Mouse (Mus musculus): ENCODE measurements around the gene Rnf144b. TPM values are rescaled to one million over a fixed set of nuclear protein-coding genes. Genes with fewer than 3 reads are reported as not detected.

Gene Rnf144b
- polyA plus RNA-seq, 1 experiment from 2014 or later: 0.95 TPM

DNA sequence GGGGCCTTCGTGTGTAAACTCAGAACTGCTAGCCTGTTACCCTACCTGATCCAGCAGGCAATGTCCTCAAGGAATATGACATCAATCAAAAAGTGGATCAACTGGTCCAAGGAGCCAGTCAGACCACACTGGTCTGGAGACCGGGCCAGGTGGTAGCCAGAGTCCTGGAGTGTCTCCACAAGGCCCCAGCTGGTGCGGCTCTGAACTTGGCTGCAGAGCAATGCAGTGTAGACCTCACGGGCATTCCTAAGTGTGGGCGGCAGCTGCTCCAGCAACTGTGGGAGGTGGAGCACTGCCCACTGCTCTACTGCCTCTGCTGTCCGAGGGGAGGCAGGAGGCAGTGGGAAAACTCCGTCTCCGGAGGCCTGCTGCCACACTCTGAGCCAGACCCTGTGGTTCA is 55.7 kb downstream of the Rnf144b start:
- Histone ChIP-seq H3K4me1 (ENCODE audit: control insufficient read depth, insufficient read depth, low read length) (no peaks in the 10 kb centered on the region), H3K27ac (ENCODE audit: low read depth, low read length) (no peak overlapping the region), H3K27me3 (ENCODE audit: control insufficient read depth, insufficient read depth, low read length) (no peaks in the 10 kb centered on the region), H3K4me2 (replicated peaks; ENCODE audit: low read depth, low read length) (no peak overlapping the region), H3K36me3 (ENCODE audit: control insufficient read depth, insufficient read depth, low read length) (no peaks in the 10 kb centered on the region), H3K9ac (ENCODE audit: low read depth, low read length) (no peak overlapping the region), H3K4me3 (ENCODE audit: low read length) (no peak overlapping the region), H3K9me3 (ENCODE audit: control insufficient read depth, low read length) (no peaks in the 10 kb centered on the region)
- WGBS: 70% methylated on average over 8 of the region's 8 CpGs
- ATAC-seq (ENCODE audit: low FRiP score, low TSS enrichment): 0 out of 2 replicates have a peak, but pooled peaks have one; percentile 12

DNA sequence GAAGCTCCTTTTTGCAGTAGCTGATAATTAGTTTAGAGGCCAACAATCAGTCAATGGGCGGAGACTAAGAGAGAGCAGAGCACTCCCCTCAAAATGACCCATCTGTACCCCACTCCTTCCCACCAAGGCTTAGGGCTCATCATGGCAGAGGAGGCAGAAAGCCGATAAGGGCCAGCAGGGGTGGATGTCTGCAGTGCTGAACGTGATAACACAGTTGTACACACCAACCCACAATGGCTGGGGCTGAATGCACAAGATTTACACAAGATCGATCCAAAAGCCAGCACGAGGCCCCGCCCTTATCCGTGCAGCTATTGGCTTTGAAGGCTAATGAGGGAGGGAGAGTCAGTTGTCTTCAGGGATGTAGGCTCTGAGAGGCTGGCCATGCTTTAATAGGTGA is 58.3 kb downstream of the Rnf144b start:
- Histone ChIP-seq H3K4me3 (ENCODE audit: low read length) (no peak overlapping the region), H3K9ac (ENCODE audit: low read depth, low read length) (no peak overlapping the region), H3K36me3 (ENCODE audit: control insufficient read depth, insufficient read depth, low read length) (no peaks in the 10 kb centered on the region), H3K4me1 (ENCODE audit: control insufficient read depth, insufficient read depth, low read length) (no peaks in the 10 kb centered on the region), H3K27ac (ENCODE audit: low read depth, low read length) (no peak overlapping the region), H3K4me2 (replicated peaks; ENCODE audit: low read depth, low read length) (no peak overlapping the region), H3K9me3 (ENCODE audit: control insufficient read depth, low read length) (no peaks in the 10 kb centered on the region), H3K27me3 (ENCODE audit: control insufficient read depth, insufficient read depth, low read length) (no peaks in the 10 kb centered on the region)
- 91% methylated on average over 7 of the region's 7 CpGs for WGBS
- ATAC-seq (ENCODE audit: low FRiP score, low TSS enrichment): no peak

DNA sequence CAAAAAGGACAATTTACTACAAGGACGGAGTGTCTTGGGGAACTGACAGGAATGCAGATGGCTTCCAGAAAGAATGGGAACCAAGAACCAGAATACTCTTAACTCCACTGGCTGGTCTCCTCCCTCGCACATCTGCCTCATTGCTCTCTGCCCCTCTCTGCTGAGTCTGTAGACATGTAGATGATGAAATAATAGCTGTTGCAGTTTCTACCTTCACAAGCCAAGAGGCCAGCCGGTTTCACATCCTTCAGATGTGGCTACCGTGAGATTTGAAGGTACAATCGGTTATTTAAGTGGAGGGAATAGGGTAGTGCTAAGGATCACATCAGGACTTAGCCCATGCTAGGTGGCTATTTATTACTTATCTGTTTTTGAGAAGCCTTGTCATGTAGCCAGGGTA is 59.9 kb downstream of the Rnf144b start:
- Histone ChIP-seq H3K9me3 (ENCODE audit: control insufficient read depth, low read length) (no peaks in the 10 kb centered on the region), H3K4me3 (ENCODE audit: low read length) (no peak overlapping the region), H3K9ac (ENCODE audit: low read depth, low read length) (no peak overlapping the region), H3K27ac (ENCODE audit: low read depth, low read length) (no peak overlapping the region), H3K4me1 (ENCODE audit: control insufficient read depth, insufficient read depth, low read length) (no peaks in the 10 kb centered on the region), H3K4me2 (replicated peaks; ENCODE audit: low read depth, low read length) (no peak overlapping the region), H3K27me3 (ENCODE audit: control insufficient read depth, insufficient read depth, low read length) (no peaks in the 10 kb centered on the region), H3K36me3 (ENCODE audit: control insufficient read depth, insufficient read depth, low read length) (no peaks in the 10 kb centered on the region)
- no peak for ATAC-seq (ENCODE audit: low FRiP score, low TSS enrichment)
- WGBS: 79% methylated on average over 5 of the region's 5 CpGs

DNA sequence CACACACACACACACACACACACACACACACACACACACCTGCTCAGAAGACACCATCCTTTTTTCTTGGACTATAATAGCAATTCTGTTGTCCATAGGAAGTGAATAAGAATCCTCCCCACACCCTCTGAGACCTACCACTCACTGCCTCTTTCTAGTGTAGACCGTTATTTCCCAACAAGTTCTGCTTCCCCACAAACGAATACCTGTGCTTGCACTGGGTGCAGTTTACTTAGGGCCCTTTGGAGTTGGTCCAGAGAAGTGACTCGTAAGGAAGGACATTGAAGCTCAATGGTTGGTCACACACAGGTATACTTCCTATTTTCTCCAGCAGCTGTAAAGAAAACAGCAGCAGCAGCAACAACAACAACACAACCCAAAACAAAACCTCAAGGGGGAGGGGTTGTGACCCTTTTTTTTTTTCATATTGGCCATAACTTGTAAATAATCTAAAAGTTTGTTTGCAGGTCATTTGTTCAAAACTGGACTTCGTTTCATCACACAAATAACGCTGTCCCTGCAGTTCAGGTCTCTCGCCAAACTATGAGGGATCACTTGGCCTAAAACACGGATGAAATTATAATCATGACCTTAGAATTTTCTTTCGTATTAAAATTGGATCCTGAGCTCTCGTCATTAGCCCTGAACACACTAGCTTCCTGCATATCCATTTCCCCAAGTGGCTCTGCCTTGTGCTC is 60.7 kb downstream of the Rnf144b start:
- 88% methylated on average over 9 of the region's 9 CpGs for WGBS
- Histone ChIP-seq H3K4me1 (ENCODE audit: control insufficient read depth, insufficient read depth, low read length) (no peaks in the 10 kb centered on the region), H3K27ac (ENCODE audit: low read depth, low read length) (no peak overlapping the region), H3K4me3 (ENCODE audit: low read length) (no peak overlapping the region), H3K36me3 (ENCODE audit: control insufficient read depth, insufficient read depth, low read length) (no peaks in the 10 kb centered on the region), H3K9ac (ENCODE audit: low read depth, low read length) (no peak overlapping the region), H3K4me2 (replicated peaks; ENCODE audit: low read depth, low read length) (no peak overlapping the region), H3K9me3 (ENCODE audit: control insufficient read depth, low read length) (no peaks in the 10 kb centered on the region), H3K27me3 (ENCODE audit: control insufficient read depth, insufficient read depth, low read length) (no peaks in the 10 kb centered on the region)
- no peak for ATAC-seq (ENCODE audit: low FRiP score, low TSS enrichment)

DNA sequence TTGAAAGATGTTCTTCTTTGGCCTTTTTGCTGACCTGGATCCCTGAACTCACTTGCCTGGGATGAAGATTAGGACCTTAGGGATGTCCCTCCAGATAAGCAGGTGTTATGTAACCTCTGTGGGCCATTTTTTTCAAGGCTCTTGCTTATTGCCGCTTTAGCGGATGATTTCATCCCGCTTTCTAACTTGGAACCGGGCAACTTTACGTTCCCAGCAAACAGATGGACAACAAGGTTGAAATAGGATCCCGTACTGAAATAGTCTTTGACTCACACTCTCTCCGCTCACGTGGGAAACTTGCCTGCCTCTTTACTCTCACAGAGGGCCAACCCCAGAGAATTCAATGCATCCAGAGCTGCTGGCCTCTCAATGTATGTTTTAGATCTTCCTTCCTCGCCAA is 61.3 kb downstream of the Rnf144b start:
- Histone ChIP-seq H3K4me1 (ENCODE audit: control insufficient read depth, insufficient read depth, low read length) (no peaks in the 10 kb centered on the region), H3K27me3 (ENCODE audit: control insufficient read depth, insufficient read depth, low read length) (no peaks in the 10 kb centered on the region), H3K36me3 (ENCODE audit: control insufficient read depth, insufficient read depth, low read length) (no peaks in the 10 kb centered on the region), H3K9ac (ENCODE audit: low read depth, low read length) (no peak overlapping the region), H3K27ac (ENCODE audit: low read depth, low read length) (no peak overlapping the region), H3K4me3 (ENCODE audit: low read length) (no peak overlapping the region), H3K4me2 (replicated peaks; ENCODE audit: low read depth, low read length) (no peak overlapping the region), H3K9me3 (ENCODE audit: control insufficient read depth, low read length) (no peaks in the 10 kb centered on the region)
- no peak for ATAC-seq (ENCODE audit: low FRiP score, low TSS enrichment)
- 48% methylated on average over 9 of the region's 9 CpGs for WGBS

DNA sequence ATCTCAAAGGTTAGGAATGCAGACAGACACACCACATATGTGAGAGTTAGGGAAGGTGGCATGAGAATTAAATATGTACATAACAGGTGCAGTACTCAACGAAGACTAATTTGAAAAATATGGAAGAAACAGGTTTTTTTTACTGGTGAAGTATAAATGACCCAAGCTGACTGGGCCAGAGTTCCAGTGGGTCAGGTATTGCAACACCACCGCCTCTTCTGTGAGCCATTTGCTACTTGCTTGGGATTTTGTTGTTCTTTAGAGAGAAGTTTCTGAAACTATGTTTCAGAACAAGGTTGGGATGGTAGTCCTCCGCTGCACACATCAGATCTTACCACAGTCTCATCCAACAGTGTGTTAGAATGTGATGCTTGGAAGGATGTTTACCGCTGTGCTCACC is 65.4 kb downstream of the Rnf144b start:
- H3K27ac ChIP-seq (ENCODE audit: low read depth, low read length): no peak overlapping the region
- no peaks in the 10 kb centered on the region for H3K36me3 ChIP-seq (ENCODE audit: control insufficient read depth, insufficient read depth, low read length)
- WGBS: 83% methylated on average over 4 of the region's 4 CpGs
- H3K27me3 ChIP-seq (ENCODE audit: control insufficient read depth, insufficient read depth, low read length): no peaks in the 10 kb centered on the region
- no peaks in the 10 kb centered on the region for H3K4me1 ChIP-seq (ENCODE audit: control insufficient read depth, insufficient read depth, low read length)
- H3K9ac ChIP-seq (ENCODE audit: low read depth, low read length): no peak overlapping the region
- no peak for ATAC-seq (ENCODE audit: low FRiP score, low TSS enrichment)
- no peak overlapping the region for H3K4me3 ChIP-seq (ENCODE audit: low read length)
- no peaks in the 10 kb centered on the region for H3K9me3 ChIP-seq (ENCODE audit: control insufficient read depth, low read length)
- no peak overlapping the region for H3K4me2 ChIP-seq (replicated peaks; ENCODE audit: low read depth, low read length)

DNA sequence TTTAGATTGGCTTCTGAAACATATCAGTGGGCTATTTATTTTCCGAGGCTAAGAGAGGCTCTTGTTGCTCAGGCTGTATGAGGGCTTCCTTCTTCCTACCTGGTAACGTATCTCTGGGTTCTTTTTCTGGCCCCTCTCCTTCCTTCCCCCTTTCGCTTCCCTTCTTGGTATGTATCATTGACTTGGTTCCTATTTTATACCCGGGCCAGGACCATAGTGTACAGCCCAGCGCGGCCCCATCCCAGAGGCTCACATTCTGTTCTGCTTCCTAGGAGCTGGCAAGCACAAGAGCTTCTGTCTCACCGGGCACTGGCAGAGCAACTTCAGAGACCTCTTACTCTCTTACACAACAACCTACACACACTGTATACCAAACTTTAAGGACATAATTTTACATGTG is 67.5 kb downstream of the Rnf144b start:
- no peak for ATAC-seq (ENCODE audit: low FRiP score, low TSS enrichment)
- no peak overlapping the region for H3K9ac ChIP-seq (ENCODE audit: low read depth, low read length)
- no peak overlapping the region for H3K4me3 ChIP-seq (ENCODE audit: low read length)
- H3K4me1 ChIP-seq (ENCODE audit: control insufficient read depth, insufficient read depth, low read length): 0 out of 2 replicates have a peak, but pooled peaks cover 3% of the 10 kb centered on the region
- H3K27ac ChIP-seq (ENCODE audit: low read depth, low read length): no peak overlapping the region
- no peaks in the 10 kb centered on the region for H3K36me3 ChIP-seq (ENCODE audit: control insufficient read depth, insufficient read depth, low read length)
- H3K4me2 ChIP-seq (replicated peaks; ENCODE audit: low read depth, low read length): no peak overlapping the region
- WGBS: 93% methylated on average over 7 of the region's 7 CpGs
- no peaks in the 10 kb centered on the region for H3K9me3 ChIP-seq (ENCODE audit: control insufficient read depth, low read length)
- no peaks in the 10 kb centered on the region; the same call in 1 of the 2 replicates for H3K27me3 ChIP-seq (ENCODE audit: control insufficient read depth, insufficient read depth, low read length)

DNA sequence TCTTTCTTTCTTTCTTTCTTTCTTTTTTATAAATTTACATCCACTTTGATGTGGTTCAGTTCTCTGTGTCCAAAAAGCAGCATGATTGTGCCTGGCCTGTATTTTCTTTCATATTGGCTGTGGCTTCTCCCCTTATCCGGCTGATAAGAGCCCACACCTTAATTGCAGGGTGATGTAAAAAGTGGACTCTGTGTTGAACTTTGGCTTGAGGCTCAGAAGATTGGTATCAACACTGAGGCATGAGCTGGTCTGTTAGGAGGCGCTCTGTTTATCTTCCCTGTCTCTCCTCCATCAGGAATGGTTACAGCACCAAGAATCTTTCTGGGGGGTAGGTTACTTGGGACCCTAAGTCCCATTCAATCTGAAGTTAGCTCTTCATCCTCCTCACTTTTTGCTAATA is 69.7 kb downstream of the Rnf144b start:
- Histone ChIP-seq H3K9ac (ENCODE audit: low read depth, low read length) (no peak overlapping the region), H3K4me2 (replicated peaks; ENCODE audit: low read depth, low read length) (no peak overlapping the region), H3K4me1 (ENCODE audit: control insufficient read depth, insufficient read depth, low read length) (0 out of 2 replicates have a peak, but pooled peaks cover 3% of the 10 kb centered on the region), H3K9me3 (ENCODE audit: control insufficient read depth, low read length) (no peaks in the 10 kb centered on the region), H3K36me3 (ENCODE audit: control insufficient read depth, insufficient read depth, low read length) (no peaks in the 10 kb centered on the region), H3K4me3 (ENCODE audit: low read length) (no peak overlapping the region), H3K27me3 (ENCODE audit: control insufficient read depth, insufficient read depth, low read length) (peaks cover 4% of the 10 kb centered on the region), H3K27ac (ENCODE audit: low read depth, low read length) (no peak overlapping the region)
- WGBS: 83% methylated on average over 2 of the region's 2 CpGs
- ATAC-seq (ENCODE audit: low FRiP score, low TSS enrichment): no peak

DNA sequence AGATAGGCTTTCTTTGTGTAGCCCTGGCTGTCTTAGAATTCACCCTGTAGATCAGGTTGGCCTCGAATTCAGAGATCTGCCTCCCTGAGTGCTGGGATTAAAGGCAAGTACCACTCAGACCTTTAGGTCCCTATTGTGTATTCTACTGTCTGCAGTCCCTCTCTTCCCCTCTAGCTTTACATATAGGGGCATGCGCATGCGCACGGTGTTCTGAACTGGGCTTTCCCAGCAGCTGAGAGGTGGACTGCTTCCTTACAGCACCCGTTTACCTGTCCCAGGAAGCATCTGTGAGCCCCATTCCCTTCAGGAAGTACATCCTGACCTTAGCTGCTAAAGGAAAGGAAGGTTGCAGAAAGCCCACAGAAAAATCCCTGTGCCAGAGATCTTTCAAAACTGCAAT is 70.3 kb downstream of the Rnf144b start:
- no peak overlapping the region for H3K4me3 ChIP-seq (ENCODE audit: low read length)
- H3K4me1 ChIP-seq (ENCODE audit: control insufficient read depth, insufficient read depth, low read length): 0 out of 2 replicates have a peak, but pooled peaks cover 3% of the 10 kb centered on the region
- no peak overlapping the region for H3K9ac ChIP-seq (ENCODE audit: low read depth, low read length)
- H3K4me2 ChIP-seq (replicated peaks; ENCODE audit: low read depth, low read length): no peak overlapping the region
- H3K27ac ChIP-seq (ENCODE audit: low read depth, low read length): no peak overlapping the region
- H3K27me3 ChIP-seq (ENCODE audit: control insufficient read depth, insufficient read depth, low read length): peaks cover 4% of the 10 kb centered on the region
- H3K36me3 ChIP-seq (ENCODE audit: control insufficient read depth, insufficient read depth, low read length): no peaks in the 10 kb centered on the region
- no peak for ATAC-seq (ENCODE audit: low FRiP score, low TSS enrichment)
- 79% methylated on average over 5 of the region's 5 CpGs for WGBS
- H3K9me3 ChIP-seq (ENCODE audit: control insufficient read depth, low read length): no peaks in the 10 kb centered on the region
